Mouse (Mus musculus) megakaryocyte, embryonic 14.5 days (primary cell): ENCODE measurements around the gene Ptgir.

ENCODE experiments used
- FLI1 ChIP-seq: IDR thresholded peaks from 2 replicates; pipeline ENCODE4 v1.6.1; 2012; ENCODE audit warnings: low read length, inconsistent platforms, mixed read lengths
- GATA1 ChIP-seq: IDR thresholded peaks from 3 replicates; pipeline ENCODE4 v1.6.1; 2012; ENCODE audit warnings: mixed read lengths, low read length, inconsistent platforms, borderline replicate concordance

GRCm38 (mm10) chr7:16937312-16937711 lies 31.0 kb downstream of the Ptgir start:
- TF ChIP-seq GATA1 (no peak), FLI1 (no peak)
